Mouse (Mus musculus) CH12.LX (cell line): ENCODE data around the gene Fam193b.

Experiments used
- CTCF ChIP-seq, 2 experiments: IDR thresholded peaks in 1 of 2; conservative IDR thresholded peaks in 1 of 2; 2 replicates each; pipeline ENCODE4 v1.5.1; 2011 to 2012; ENCODE audit warnings: low read depth in 2 of 2, low read length in 2 of 2, improper control_type of control experiment in 1 of 2, inconsistent platforms in 1 of 2, mild to moderate bottlenecking in 1 of 2, moderate library complexity in 1 of 2
- ETS1 ChIP-seq: conservative IDR thresholded peaks from 2 replicates; pipeline ENCODE4 v1.6.1; 2012; ENCODE audit warnings: low read depth, mild to moderate bottlenecking, inconsistent platforms, low read length, improper control_type of control experiment, moderate library complexity
- HCFC1 ChIP-seq: IDR thresholded peaks from 2 replicates; pipeline ENCODE4 v1.6.1; 2012; ENCODE audit warnings: low read depth, mild to moderate bottlenecking, inconsistent platforms, low read length, improper control_type of control experiment
- IRF4 ChIP-seq: IDR thresholded peaks from 2 replicates; pipeline ENCODE4 v1.6.1; 2014; ENCODE audit warnings: low read depth, mild to moderate bottlenecking, inconsistent platforms, low read length, improper control_type of control experiment
- POLR2A ChIP-seq: IDR thresholded peaks from 2 replicates; pipeline ENCODE4 v1.6.1; 2011; ENCODE audit warnings: low read depth, mild to moderate bottlenecking, improper control_type of control experiment, low read length
- TBP ChIP-seq: conservative IDR thresholded peaks from 2 replicates; pipeline ENCODE4 v1.6.1; 2011; ENCODE audit warnings: low read depth, low read length, improper control_type of control experiment
- ZC3H11A ChIP-seq: IDR thresholded peaks from 2 replicates; pipeline ENCODE4 v1.6.1; 2012; ENCODE audit warnings: low read depth, mild to moderate bottlenecking, inconsistent platforms, low read length, improper control_type of control experiment
- ZKSCAN1 ChIP-seq: IDR thresholded peaks from 2 replicates; pipeline ENCODE4 v1.6.1; 2012; ENCODE audit warnings: low read depth, inconsistent platforms, low read length, improper control_type of control experiment, borderline replicate concordance

GRCm38 (mm10) chr13:55500575-55500974 lies 70.3 kb downstream of the Fam193b start:
- TF ChIP-seq ZC3H11A, result no peak
- no peak for TF ChIP-seq CTCF (conservative IDR thresholded peaks at IDR 0.05 in 1 of 2, IDR thresholded peaks at IDR 0.05 in 1 of 2; ENCODE audit: low read depth in 2 of 2, low read length in 2 of 2)
- TF ChIP-seq HCFC1, result no peak
- TF ChIP-seq ETS1, result no peak
- TF ChIP-seq POLR2A, result no peak
- TF ChIP-seq TBP, result no peak
- no peak for TF ChIP-seq ZKSCAN1
- no peak for TF ChIP-seq IRF4
